Mouse (Mus musculus): ENCODE data around the gene Ahnak2. TPM values are rescaled to one million over a fixed set of nuclear protein-coding genes. Genes with fewer than 3 reads are reported as not detected.
A peak's percentile ranks its signal among the peaks of the same experiment; 100 is the strongest.
"Not testable (repeated sequence)": the region's sequence is repeated elsewhere in the genome, so short reads cannot be mapped to it uniquely, and the experiment has no call there.

Ahnak2 gene
- total RNA-seq, 1 experiment from 2014 or later, result 5.1 TPM

DNA sequence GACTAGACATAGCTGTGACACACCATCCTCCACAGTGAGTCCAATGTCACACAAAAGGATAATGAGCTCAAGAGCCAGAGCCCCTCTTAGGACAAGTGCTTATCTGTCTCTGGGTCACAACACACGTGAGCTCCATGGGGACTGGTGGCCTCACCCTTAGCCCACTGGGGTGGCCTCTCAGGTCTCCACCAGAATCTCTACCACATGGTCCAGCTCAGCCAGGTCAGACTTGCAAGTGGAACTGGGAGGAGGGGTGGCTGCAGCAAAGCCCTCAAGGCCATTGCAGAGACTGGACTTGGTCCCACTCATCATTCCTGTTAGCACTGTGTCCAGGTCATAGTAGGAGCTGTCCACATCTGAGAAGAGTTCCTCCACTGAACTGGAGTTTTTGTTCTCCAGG, 18.8 kb upstream of the Ahnak2 start:
- DNase-seq, result no peak

- no peak for DNase-seq
Measured at GRCm38 (mm10) chr12:112820401-112820999, 18.0 kb upstream of the Ahnak2 start.

DNA sequence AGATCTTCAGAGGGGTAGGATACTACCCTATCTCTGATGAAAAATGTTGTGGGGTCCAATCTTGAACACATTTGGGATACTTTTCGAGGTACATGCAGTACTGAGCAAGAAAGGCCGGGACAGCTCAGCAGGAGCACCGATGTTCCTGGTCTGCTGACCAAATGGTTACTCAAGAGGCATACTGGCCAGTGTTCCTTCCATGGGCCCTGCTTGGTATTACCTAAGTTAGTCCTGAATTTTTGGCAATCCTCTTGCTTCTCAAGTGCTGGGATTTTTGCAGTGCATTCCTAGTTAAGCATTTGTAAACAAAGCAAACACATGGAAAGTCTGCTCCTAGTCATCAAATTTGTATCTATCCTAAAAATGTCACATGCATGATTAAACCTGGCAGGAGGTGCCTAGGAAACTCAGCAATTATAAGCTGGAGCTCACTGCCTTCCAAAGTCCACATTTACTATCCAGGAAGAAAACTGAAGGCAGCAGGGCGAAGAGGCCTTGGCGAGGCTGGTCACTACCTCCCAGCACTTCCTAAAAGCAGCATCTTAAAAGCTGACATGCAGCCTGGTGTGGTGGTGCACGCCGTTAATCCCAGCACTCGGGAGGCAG, 16.7 kb upstream of the Ahnak2 start:
- no peak for DNase-seq

- DNase-seq, result not testable (repeated sequence)
Measured at GRCm38 (mm10) chr12:112816866-112817265, 14.4 kb upstream of the Ahnak2 start.

- peak; percentile 60 for DNase-seq
Measured at GRCm38 (mm10) chr12:112816294-112816693, 13.8 kb upstream of the Ahnak2 start.

- no peak for DNase-seq
Measured at GRCm38 (mm10) chr12:112814682-112815470, 12.4 kb upstream of the Ahnak2 start.

- no peak for DNase-seq
Measured at GRCm38 (mm10) chr12:112813370-112813769, 10.9 kb upstream of the Ahnak2 start.

DNA sequence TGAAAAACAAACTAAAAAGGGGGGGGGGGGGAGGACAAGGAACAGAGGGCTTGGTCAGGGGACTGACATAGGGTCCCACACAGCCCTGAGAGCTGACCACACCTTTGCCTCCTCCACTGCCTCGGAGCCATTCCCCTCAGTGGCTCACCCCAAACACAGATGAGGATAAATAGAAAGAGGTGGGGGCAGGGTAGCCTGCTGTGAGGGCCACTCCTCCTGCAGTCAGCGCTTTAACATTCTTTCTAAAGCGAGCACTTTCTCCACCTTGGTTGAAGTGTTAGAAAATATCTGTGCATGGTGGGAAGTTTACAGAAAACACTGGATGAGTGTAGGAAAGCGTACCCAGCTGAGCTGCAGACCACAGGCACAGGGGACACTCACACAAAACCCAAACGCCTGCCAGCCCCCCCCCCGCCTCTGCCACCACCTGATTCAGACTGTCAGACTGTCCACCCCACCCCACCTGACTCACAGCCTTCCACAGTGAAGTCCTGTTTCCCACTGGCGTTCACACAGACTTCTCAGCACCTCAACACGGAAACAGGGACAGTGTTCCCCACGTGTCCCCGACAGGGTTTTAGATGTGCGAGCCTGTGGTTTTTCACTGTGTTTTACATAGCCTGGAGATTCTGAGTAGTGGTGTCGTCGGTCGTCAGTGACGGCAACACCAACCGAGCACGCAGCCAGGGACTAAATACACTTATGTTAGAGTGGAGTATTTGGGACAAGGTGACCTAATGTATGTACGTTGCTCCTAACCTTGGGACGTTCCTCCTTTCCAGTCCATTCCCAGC, 7.8 kb upstream of the Ahnak2 start:
- DNase-seq, result no peak

DNA sequence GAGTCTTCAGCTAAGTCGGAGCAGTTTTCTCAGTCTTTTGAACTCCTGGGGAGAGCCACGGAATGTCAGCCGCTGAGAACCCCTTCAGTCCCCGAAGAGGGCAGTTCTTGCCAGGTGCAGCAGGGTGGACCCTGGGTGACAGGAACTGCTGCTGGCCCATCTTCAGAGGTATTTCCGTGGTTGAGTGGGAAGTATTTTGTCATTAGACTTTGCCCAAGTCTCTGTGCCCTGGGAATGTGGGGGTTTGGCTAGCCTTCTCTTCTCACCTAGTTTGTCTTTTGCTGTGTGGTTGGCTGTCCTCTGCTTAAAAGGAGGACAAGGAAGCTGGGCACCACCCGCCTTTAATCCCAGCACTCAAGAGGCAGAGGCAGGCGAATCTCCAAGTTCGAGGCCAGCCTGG, 7.2 kb upstream of the Ahnak2 start:
- DNase-seq, result no peak

- peak; percentile 92 for DNase-seq
Measured at GRCm38 (mm10) chr12:112808587-112809364, 6.3 kb upstream of the Ahnak2 start, which contains the start of gene Clba1. TSS of gene Clba1 (plus strand) at chr12:112808937.

- no peak for DNase-seq
Measured at GRCm38 (mm10) chr12:112808212-112808586, 5.7 kb upstream of the Ahnak2 start.

DNA sequence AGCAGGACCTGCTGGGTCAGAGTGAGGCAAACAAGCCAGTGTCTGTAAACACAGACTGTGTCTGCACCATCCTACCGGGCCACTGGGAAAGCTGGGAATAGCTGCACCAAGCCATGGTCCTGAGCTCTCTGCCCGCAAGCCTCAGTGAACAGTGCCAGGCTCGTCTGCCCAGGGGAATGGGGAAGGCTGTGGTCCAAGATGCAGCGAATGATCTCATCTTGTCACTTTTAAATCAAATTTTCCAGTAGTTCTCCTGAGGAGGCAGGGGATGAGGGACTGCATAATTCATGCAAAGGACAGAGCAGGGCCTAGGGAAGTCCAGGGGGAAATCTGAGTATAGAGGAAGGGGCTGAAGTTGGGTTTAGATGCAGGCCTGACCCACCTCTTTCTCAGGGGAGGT, 5.3 kb upstream of the Ahnak2 start:
- no peak for DNase-seq

DNA sequence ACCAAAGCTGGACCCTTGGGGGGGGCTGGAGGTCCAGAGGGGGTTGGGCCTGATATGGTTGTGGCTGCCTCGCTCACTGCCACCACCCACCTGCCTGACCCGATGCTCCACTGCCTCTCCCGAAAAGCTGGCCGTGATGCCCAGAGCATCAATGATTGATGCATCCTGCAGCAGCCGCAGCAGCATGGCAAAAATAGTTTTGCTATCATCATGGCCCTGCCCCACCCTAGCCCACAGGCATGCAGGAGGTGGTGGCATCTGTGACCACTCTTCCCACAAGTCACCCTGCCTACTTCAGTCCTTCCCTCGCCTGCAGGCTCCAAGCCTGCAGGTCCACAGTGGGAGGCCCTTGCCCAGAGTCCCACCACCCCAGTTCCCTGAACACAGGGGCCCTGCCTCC, 3.6 kb upstream of the Ahnak2 start:
- DNase-seq, result no peak

GRCm38 (mm10) chr12:112804046-112804445, 1.6 kb upstream of the Ahnak2 start:
- DNase-seq, result peak; percentile 58

DNA sequence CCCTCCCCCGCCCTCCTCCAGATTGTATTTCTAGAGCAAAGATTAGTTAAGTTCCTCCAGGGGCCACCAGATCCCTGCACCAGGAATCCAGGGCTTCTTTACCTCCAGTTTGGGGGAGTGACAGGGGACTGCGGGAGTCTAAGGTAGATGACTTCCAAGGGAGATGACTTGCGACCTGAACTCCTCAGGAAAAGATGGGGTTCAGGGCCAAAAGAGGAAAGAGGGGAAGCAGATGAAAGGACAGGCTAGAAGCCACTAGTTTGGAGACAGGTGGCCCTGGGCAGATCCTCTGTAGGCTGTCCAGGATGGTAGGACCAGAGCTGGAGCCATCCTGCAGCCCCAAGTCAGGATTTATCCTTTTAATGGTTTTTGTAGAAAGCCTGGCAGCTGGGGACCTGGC, 460 bp upstream of the Ahnak2 start:
- peak; percentile 0 for DNase-seq

GRCm38 (mm10) chr12:112800476-112800875, 2.0 kb downstream of the Ahnak2 start:
- DNase-seq, result peak; percentile 66

DNA sequence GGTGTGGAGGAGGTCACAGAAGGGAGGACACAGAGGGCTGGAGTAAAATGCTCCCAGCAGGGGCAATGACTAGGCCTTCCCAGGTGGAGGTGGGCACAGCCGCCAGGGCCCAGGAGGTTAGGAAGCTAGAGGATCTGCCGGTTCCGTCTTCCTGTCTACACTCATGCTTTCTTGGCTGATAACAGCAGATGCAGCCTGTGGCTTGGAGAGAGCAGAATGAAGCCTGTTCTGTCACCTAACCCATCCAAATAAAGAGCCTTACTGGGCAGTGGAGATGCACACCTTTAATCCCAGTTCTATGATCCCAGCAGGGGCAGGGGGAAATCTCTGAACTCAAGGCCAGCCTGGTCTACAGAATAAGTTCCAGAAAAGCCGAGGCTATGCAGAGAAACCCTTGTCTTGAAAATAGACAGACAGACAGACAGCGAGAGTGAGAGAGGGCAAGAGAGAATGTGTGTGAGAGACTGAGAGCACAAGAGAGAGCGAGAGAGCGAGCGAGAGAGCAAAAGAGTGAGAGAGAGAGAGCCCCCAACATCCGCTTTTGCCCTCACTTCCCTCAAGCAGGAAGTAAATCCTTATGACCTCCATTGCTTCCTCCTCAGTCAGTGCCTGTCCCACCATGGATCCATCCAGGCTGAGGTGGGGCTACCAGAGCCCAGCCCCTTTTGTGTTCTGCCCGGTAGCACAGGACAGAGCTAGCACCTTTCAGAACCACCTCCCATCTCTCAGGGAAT, 3.1 kb downstream of the Ahnak2 start:
- no peak for DNase-seq

- DNase-seq, result no peak
Measured at GRCm38 (mm10) chr12:112798716-112799115, 3.7 kb downstream of the Ahnak2 start.

DNA sequence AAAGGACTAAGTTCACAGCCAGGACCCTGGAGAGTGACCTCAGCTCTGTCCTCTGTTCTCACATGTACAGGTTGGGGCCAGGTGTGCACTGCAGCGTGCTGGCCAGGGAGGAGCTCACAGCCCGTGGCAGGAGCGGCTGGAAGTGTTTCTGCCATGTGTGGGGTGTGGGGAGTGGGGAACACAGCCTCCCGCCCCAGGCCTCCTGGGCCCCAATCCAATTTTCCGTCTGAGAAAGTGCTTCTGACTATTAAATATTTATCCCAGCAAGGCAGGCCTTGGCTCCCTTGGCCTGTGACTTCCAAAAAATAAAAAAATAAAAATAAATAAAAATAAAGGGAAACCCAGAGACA, 4.2 kb downstream of the Ahnak2 start:
- no peak for DNase-seq

GRCm38 (mm10) chr12:112797672-112798331, 4.7 kb downstream of the Ahnak2 start:
- peak; percentile 80 for DNase-seq

Measured in adrenal gland, postnatal 25 days (tissue).